Mouse (Mus musculus) olfactory bulb, adult 2 months (tissue): ENCODE measurements around the gene Inpp5a.

Experiments used
- CTCF ChIP-seq: fragments of 200-500 bp; IDR thresholded peaks from 2 replicates; pipeline ENCODE4 v1.5.1; 2012; ENCODE audit warnings: low read depth, mild to moderate bottlenecking, low read length, moderate library complexity; ENCODE audit not compliant: insufficient read depth
- POLR2A ChIP-seq: fragments of 200-500 bp; IDR thresholded peaks from 2 replicates; pipeline ENCODE4 v1.6.1; 2012; ENCODE audit warnings: mild to moderate bottlenecking, low read depth, low read length, moderate library complexity; ENCODE audit not compliant: insufficient read depth

GRCm38 (mm10) chr7:139467177-139467895 lies 78.4 kb downstream of the Inpp5a start:
- TF ChIP-seq CTCF (no peak), POLR2A (no peak)
